Comparison of ENCODE assay signal across 14 mouse cellular contexts in genomic region chr1:46888324-46888723, GRCm38 (mm10). TPM values are rescaled to one million over a fixed set of nuclear protein-coding genes. Genes with fewer than 3 reads are reported as not detected.
DNase-seq lines count a peak whose midpoint lies in the region; ATAC-seq lines count a peak whose summit lies in the region.
"Had no signal": no experiment of that assay in that cellular context is flagged by ENCODE, and none has a peak within 500 bp of the region (broad histone marks: within the 10 kb centered on the region; RNA-seq: fewer than 3 reads in every experiment).

No protein-coding gene starts in this region.

- WGBS in lung, embryonic 15.5 days = 4% methylated on average over 2 of the region's 2 CpGs
- 21% methylated on average over 2 of the region's 2 CpGs for WGBS in embryonic facial prominence, embryonic 14.5 days
- 25% methylated on average over 2 of the region's 2 CpGs for WGBS in limb, embryonic 13.5 days

- peak overlapping the region; percentile 76 for H3K27ac ChIP-seq in lung, embryonic 15.5 days
- peak overlapping the region; percentile 24; the same call in 1 of the 2 replicates for H3K27ac ChIP-seq in embryonic facial prominence, embryonic 14.5 days (replicated peaks; ENCODE audit: low read depth, low read length)
- peak overlapping the region; percentile 61; the same call in 1 of the 2 replicates for H3K27ac ChIP-seq in limb, embryonic 13.5 days
- H3K27ac ChIP-seq: liver, embryonic 15.5 days had no signal

- H3K27me3 ChIP-seq in lung, embryonic 15.5 days = no peaks in the 10 kb centered on the region
- no peaks in the 10 kb centered on the region for H3K27me3 ChIP-seq in embryonic facial prominence, embryonic 14.5 days (replicated peaks; ENCODE audit: control insufficient read depth, insufficient read depth, low read length)
- no peaks in the 10 kb centered on the region for H3K27me3 ChIP-seq in limb, embryonic 13.5 days
- H3K27me3 ChIP-seq: liver, embryonic 15.5 days had no signal

- no peaks in the 10 kb centered on the region for H3K9me3 ChIP-seq in lung, embryonic 15.5 days
- H3K9me3 ChIP-seq in embryonic facial prominence, embryonic 14.5 days (ENCODE audit: control insufficient read depth, low read length) = no peaks in the 10 kb centered on the region
- no peaks in the 10 kb centered on the region for H3K9me3 ChIP-seq in limb, embryonic 13.5 days
- H3K9me3 ChIP-seq: liver, embryonic 15.5 days had no signal

- H3K36me3 ChIP-seq in lung, embryonic 15.5 days = no peaks in the 10 kb centered on the region
- H3K36me3 ChIP-seq in embryonic facial prominence, embryonic 14.5 days (ENCODE audit: control insufficient read depth, insufficient read depth, low read length) = no peaks in the 10 kb centered on the region
- no peaks in the 10 kb centered on the region for H3K36me3 ChIP-seq in limb, embryonic 13.5 days
- H3K36me3 ChIP-seq: liver, embryonic 15.5 days had no signal

- DNase-seq in lung, postnatal 14 days = no peak
- DNase-seq in embryonic facial prominence, embryonic 14.5 days (ENCODE audit: low spot score) = no peak
- DNase-seq in right cerebral cortex, adult 18-20 months = no peak
- no peak for DNase-seq in left cerebral cortex, postnatal 36 days (ENCODE audit: low spot score in 2 of 2)
- no peak for DNase-seq in frontal cortex, postnatal 14 days (ENCODE audit: low spot score in 2 of 2)
- DNase-seq: adrenal gland, postnatal 14 days; cerebellum, adult 9-11 months; kidney, adult 11 months; kidney, postnatal 14 days; midbrain, embryonic 14.5 days had no signal

- H3K4me2 ChIP-seq in lung, embryonic 15.5 days = peak overlapping the region; percentile 36
- no peak overlapping the region for H3K4me2 ChIP-seq in embryonic facial prominence, embryonic 14.5 days (ENCODE audit: low read depth, low read length)
- no peak overlapping the region for H3K4me2 ChIP-seq in limb, embryonic 13.5 days (replicated peaks)
- H3K4me2 ChIP-seq: liver, embryonic 15.5 days had no signal

- H3K9ac ChIP-seq in lung, embryonic 15.5 days = no peak overlapping the region
- H3K9ac ChIP-seq in embryonic facial prominence, embryonic 14.5 days (ENCODE audit: low read depth, low read length) = no peak overlapping the region
- H3K9ac ChIP-seq in limb, embryonic 13.5 days = no peak overlapping the region
- H3K9ac ChIP-seq: liver, embryonic 15.5 days had no signal

- intact Hi-C loops in left cerebral cortex, postnatal 36 days (cut with DNase I) = no loop called here

- ATAC-seq in lung, embryonic 15.5 days (ENCODE audit: borderline replicate concordance, extremely low read depth, low FRiP score, low TSS enrichment) = peak; percentile 47
- peak; percentile 21; the same call in 1 of the 2 replicates for ATAC-seq in embryonic facial prominence, embryonic 14.5 days (ENCODE audit: low read depth)
- no peak for ATAC-seq in limb, embryonic 13.5 days (ENCODE audit: low FRiP score, low read depth)
- ATAC-seq: CD4-positive, CD25-positive, alpha-beta regulatory T cell, adult 4 months had no signal

- peaks cover 15% of the 10 kb centered on the region; the same call in 1 of the 2 replicates for H3K4me1 ChIP-seq in lung, embryonic 15.5 days
- peaks cover 8% of the 10 kb centered on the region; the same call in 1 of the 2 replicates for H3K4me1 ChIP-seq in embryonic facial prominence, embryonic 14.5 days (ENCODE audit: control insufficient read depth, insufficient read depth, low read length)
- peaks cover 30% of the 10 kb centered on the region for H3K4me1 ChIP-seq in limb, embryonic 13.5 days
- H3K4me1 ChIP-seq: liver, embryonic 15.5 days had no signal

- no peak overlapping the region for H3K4me3 ChIP-seq in lung, embryonic 15.5 days
- H3K4me3 ChIP-seq in embryonic facial prominence, embryonic 14.5 days (ENCODE audit: low read depth, low read length) = no peak overlapping the region
- no peak overlapping the region for H3K4me3 ChIP-seq in limb, embryonic 13.5 days
- H3K4me3 ChIP-seq: liver, embryonic 15.5 days had no signal

RNA-seq across cellular contexts. Expression of gene Slc39a10, which starts 4.3 kb away (rescaled TPM):
- polyA plus RNA-seq in lung, embryonic 15.5 days (2015; fragmentation: Nextera tagmentation; extraction: Ambion mirVana) = 41.3 and 42.7 TPM in 2 replicates
- polyA plus RNA-seq in embryonic facial prominence, embryonic 14.5 days (2014; fragmentation: Nextera tagmentation; extraction: Ambion mirVana) = 49.9 and 54.6 TPM in 2 replicates
- polyA plus RNA-seq in limb, embryonic 13.5 days (2015; fragmentation: Nextera tagmentation; extraction: Ambion mirVana) = 44.3 and 50.5 TPM in 2 replicates
- total RNA-seq in left cerebral cortex, postnatal 36 days (2021) = 100 to 1,000 TPM; 216 to 217 TPM

Comparison
In these comparisons a context has a peak if more than half of its experiments do, and no peak if none do; other contexts are left out.
1. H3K27ac ChIP-seq: peak in every context shown above with its lines; median percentile 76 in lung, embryonic 15.5 days; 61 in limb, embryonic 13.5 days; 24 in embryonic facial prominence, embryonic 14.5 days.